Mouse (Mus musculus) naive thymus-derived CD4-positive, alpha-beta T cell, adult 5 months (primary cell): ENCODE data around the gene Npc2. TPM values are rescaled to one million over a fixed set of nuclear protein-coding genes. Genes with fewer than 3 reads are reported as not detected.

Source experiments
- polyA plus RNA-seq: library from polyadenylated mRNA; unstranded; fragments of 100-300 nt; shearing (Covaris generic); gene quantifications from one replicate; pipeline ENCODE4 v1.2.1, GENCODE M21; 2017

Gene Npc2
- polyA plus RNA-seq, result 200 TPM

DNA sequence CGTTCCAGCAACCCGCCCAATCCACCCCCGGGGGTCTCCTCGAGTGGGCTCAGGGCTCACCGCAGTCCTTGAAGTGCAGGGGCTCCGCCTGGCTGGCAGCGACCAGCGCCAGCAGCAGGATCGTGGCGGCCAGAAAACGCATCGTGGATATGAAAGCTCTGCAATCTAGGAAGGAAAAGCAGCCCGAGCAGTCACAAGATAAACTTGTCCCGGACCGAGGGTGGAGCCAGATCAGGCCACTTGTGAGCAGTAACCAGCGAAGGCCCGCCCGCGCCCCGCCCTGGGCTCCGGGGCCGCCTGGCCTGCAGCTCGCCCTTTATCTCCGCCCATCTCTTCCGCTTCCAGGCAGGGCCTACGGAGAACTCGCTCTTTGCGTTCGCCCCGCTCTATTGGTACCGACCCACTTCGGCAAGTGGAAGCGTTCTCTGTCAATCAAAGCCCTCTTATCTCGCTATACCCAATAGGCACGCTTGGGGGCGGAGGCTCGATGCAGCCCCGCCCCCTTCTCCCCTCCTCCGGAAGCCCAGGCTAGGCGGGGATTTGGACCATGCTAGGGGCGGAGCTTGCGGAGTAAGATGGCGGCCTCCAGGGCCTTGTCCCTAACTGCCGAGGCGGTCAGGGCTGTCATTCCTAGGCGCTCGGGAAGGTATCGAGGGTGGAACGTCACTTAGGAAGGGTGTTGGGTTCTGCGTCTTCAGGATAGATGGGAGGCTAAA is at the start of gene Npc2, which contains the start of gene Isca2:
Gene Npc2, minus strand, starts transcription at position 427 of the 716 bp plus-strand sequence.
Gene Isca2, plus strand, starts transcription at position 526 of the 716 bp plus-strand sequence.

Other genes with a start within 250 kb of the Npc2 start
- gene Vsx2, start 203.4 kb downstream of the Npc2 start, polyA plus RNA-seq, result not detected
- 20.3 TPM for gene Abcd4, start 155.7 kb downstream of the Npc2 start, polyA plus RNA-seq
- not detected for gene Vrtn, start 132.1 kb downstream of the Npc2 start, polyA plus RNA-seq
- gene Syndig1l, start 74.3 kb downstream of the Npc2 start, polyA plus RNA-seq, result not detected
- gene Isca2, start 99 bp upstream of the Npc2 start, polyA plus RNA-seq, result 87.9 TPM
- gene Ltbp2, start 103.4 kb upstream of the Npc2 start, polyA plus RNA-seq, result not detected
- gene Fcf1, start 197.7 kb upstream of the Npc2 start, polyA plus RNA-seq, result 108 TPM
- gene Arel1, start 197.7 kb upstream of the Npc2 start, polyA plus RNA-seq, result 16.8 TPM
- gene Ylpm1, start 223.2 kb upstream of the Npc2 start, polyA plus RNA-seq, result 36.4 TPM